Mouse (Mus musculus) ES-E14 (cell line): ENCODE measurements around the gene Rnf31.

Experiments
- HCFC1 ChIP-seq: IDR thresholded peaks from 2 replicates; pipeline ENCODE4 v1.6.1; 2012; ENCODE audit warnings: low read length, inconsistent platforms, borderline replicate concordance; ENCODE audit not compliant: insufficient read depth
- MAFK ChIP-seq: IDR thresholded peaks from 2 replicates; pipeline ENCODE4 v1.6.1; 2014; ENCODE audit warnings: mild to moderate bottlenecking, low read depth, low read length, inconsistent platforms; ENCODE audit not compliant: insufficient read depth
- ZC3H11A ChIP-seq: IDR thresholded peaks from 2 replicates; pipeline ENCODE4 v1.6.1; 2012; ENCODE audit warnings: low read depth, mild to moderate bottlenecking, inconsistent platforms, low read length, borderline replicate concordance

- no peak for TF ChIP-seq ZC3H11A
- TF ChIP-seq HCFC1 = no peak
- TF ChIP-seq MAFK = no peak
Observed at GRCm38 (mm10) chr14:55578668-55579269, 12.7 kb upstream of the Rnf31 start.
